Mouse (Mus musculus) ES-Bruce4 (cell line): Measurements from ENCODE around the gene Ece2. TPM values are rescaled to one million over a fixed set of nuclear protein-coding genes. Genes with fewer than 3 reads are reported as not detected.

Experiments used
- H3K27ac ChIP-seq: 2 replicates; pipeline ENCODE4 v1.5.1; 2012; ENCODE audit warnings: low read length, inconsistent platforms; ENCODE audit not compliant: insufficient read depth
- H3K27me3 ChIP-seq: 2 replicates; pipeline ENCODE4 v1.6.1; 2012; ENCODE audit warnings: mild to moderate bottlenecking, low read length, inconsistent platforms; ENCODE audit not compliant: control insufficient read depth, poor library complexity, insufficient read depth, severe bottlenecking
- H3K36me3 ChIP-seq: 2 replicates; pipeline ENCODE4 v1.6.1; 2012; ENCODE audit warnings: inconsistent platforms, mild to moderate bottlenecking, low read length, moderate library complexity; ENCODE audit not compliant: control insufficient read depth, poor library complexity, insufficient read depth, severe bottlenecking
- H3K4me1 ChIP-seq: one replicate; pipeline ENCODE4 v1.8.1; 2011; ENCODE audit warnings: low read length; ENCODE audit not compliant: control insufficient read depth, insufficient read depth
- H3K4me3 ChIP-seq: 2 replicates; pipeline ENCODE4 v1.5.1; 2011; ENCODE audit warnings: low read depth, mild to moderate bottlenecking, low read length
- H3K9ac ChIP-seq: 2 replicates; pipeline ENCODE4 v1.6.1; 2012; ENCODE audit warnings: low read depth, mild to moderate bottlenecking, inconsistent platforms; ENCODE audit not compliant: poor library complexity, severe bottlenecking
- H3K9me3 ChIP-seq: replicated peaks from 2 replicates; pipeline ENCODE4 v1.6.1; 2012; ENCODE audit warnings: mild to moderate bottlenecking, low read length, inconsistent platforms; ENCODE audit not compliant: control insufficient read depth, poor library complexity, insufficient read depth, severe bottlenecking
- CTCF ChIP-seq: IDR thresholded peaks from one replicate; pipeline ENCODE4 v1.8.1; 2011; ENCODE audit warnings: low read depth, low read length
- EP300 ChIP-seq: IDR thresholded peaks from 2 replicates; pipeline ENCODE4 v1.6.1; 2011; ENCODE audit warnings: low read depth, low read length; ENCODE audit not compliant: insufficient read depth
- POLR2A ChIP-seq: IDR thresholded peaks from one replicate; pipeline ENCODE4 v1.8.1; 2011; ENCODE audit warnings: low read length; ENCODE audit not compliant: insufficient read depth
- polyA plus RNA-seq: library from polyadenylated mRNA; stranded (reverse); fragments of >200 nt; gene quantifications from 2 replicates; pipeline ENCODE4 v1.2.4, GENCODE M21; 2011; ENCODE audit warnings: low read depth; ENCODE audit not compliant: missing spikeins, insufficient read depth, insufficient read length

Gene Ece2
- polyA plus RNA-seq, 1 experiment, result 3.4 TPM

GRCm38 (mm10) chr16:20595060-20595673, 34.5 kb upstream of the Ece2 start:
- Histone ChIP-seq H3K36me3 (no peaks in the 10 kb centered on the region), H3K9ac (no peak overlapping the region), H3K27me3 (no peaks in the 10 kb centered on the region), H3K4me1 (no peaks in the 10 kb centered on the region), H3K4me3 (no peak overlapping the region), H3K9me3 (no peaks in the 10 kb centered on the region), H3K27ac (no peak overlapping the region)
- TF ChIP-seq CTCF, result no peak
- TF ChIP-seq EP300, result no peak
- TF ChIP-seq POLR2A, result no peak

GRCm38 (mm10) chr16:20595737-20596136, 33.9 kb upstream of the Ece2 start:
- Histone ChIP-seq H3K9me3 (no peaks in the 10 kb centered on the region), H3K27me3 (no peaks in the 10 kb centered on the region)

DNA sequence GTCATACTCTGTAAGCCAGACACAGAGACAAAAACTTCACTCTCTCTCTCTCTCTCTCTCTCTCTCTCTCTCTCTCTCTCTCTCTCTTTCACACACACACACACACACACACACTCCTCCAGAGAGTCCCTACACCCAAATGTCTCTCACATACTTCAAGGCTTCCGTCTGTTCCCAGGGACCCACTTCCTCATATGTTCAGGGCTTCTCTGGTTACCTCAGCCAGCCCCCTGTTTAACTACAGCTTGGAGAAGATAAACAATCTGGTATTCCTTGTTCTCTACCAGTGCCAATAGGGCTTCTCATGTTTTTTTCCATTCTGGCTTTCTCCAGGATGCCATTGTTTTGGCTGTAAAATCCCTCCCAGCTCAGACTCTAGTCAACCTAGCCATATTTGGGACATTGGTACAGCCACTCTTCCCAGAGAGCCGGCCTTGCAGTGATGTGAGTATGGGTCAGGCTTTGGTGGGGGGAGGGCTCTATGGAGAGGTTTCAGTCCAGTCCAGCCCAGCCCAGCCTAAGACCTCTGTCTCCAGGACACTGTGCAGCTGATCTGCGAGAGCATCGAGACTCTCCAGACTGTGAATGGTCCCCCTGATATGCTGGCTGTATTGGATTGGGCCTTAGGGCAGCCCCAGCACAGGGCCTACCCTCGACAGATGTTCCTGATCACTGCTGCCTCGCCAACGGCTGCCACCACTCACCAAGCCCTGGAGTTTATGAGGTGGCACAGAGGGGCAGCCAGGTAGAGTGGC, 32.8 kb upstream of the Ece2 start:
- H3K9ac ChIP-seq, result no peak overlapping the region
- no peaks in the 10 kb centered on the region for H3K9me3 ChIP-seq
- H3K27ac ChIP-seq, result no peak overlapping the region
- H3K36me3 ChIP-seq, result no peaks in the 10 kb centered on the region
- TF ChIP-seq EP300 (no peak), CTCF (no peak), POLR2A (no peak)
- no peaks in the 10 kb centered on the region for H3K4me1 ChIP-seq
- no peaks in the 10 kb centered on the region for H3K27me3 ChIP-seq
- no peak overlapping the region for H3K4me3 ChIP-seq

More at GRCm38 (mm10) chr16:20595737-20596136, 33.9 kb upstream of the Ece2 start:
- Histone ChIP-seq H3K4me1 (no peaks in the 10 kb centered on the region), H3K4me3 (no peak overlapping the region), H3K9ac (no peak overlapping the region), H3K36me3 (no peaks in the 10 kb centered on the region), H3K27ac (no peak overlapping the region)
- TF ChIP-seq CTCF (no peak), POLR2A (no peak), EP300 (no peak)

GRCm38 (mm10) chr16:20600511-20600910, 29.1 kb upstream of the Ece2 start:
- Histone ChIP-seq H3K27me3 (no peaks in the 10 kb centered on the region), H3K4me3 (no peak overlapping the region), H3K4me1 (no peaks in the 10 kb centered on the region)

GRCm38 (mm10) chr16:20604705-20605104, 24.9 kb upstream of the Ece2 start:
- H3K4me3 ChIP-seq, result no peak overlapping the region
- no peaks in the 10 kb centered on the region for H3K4me1 ChIP-seq
- H3K27me3 ChIP-seq, result no peaks in the 10 kb centered on the region
- H3K36me3 ChIP-seq, result peaks cover 26% of the 10 kb centered on the region
- H3K9ac ChIP-seq, result no peak overlapping the region
- no peaks in the 10 kb centered on the region for H3K9me3 ChIP-seq
- H3K27ac ChIP-seq, result no peak overlapping the region
- TF ChIP-seq CTCF (no peak), EP300 (no peak), POLR2A (no peak)

More at GRCm38 (mm10) chr16:20600511-20600910, 29.1 kb upstream of the Ece2 start:
- Histone ChIP-seq H3K9ac (no peak overlapping the region), H3K9me3 (no peaks in the 10 kb centered on the region), H3K36me3 (peaks cover 3% of the 10 kb centered on the region; the same call in 1 of the 2 replicates), H3K27ac (no peak overlapping the region)
- TF ChIP-seq CTCF (no peak), POLR2A (no peak), EP300 (no peak)
